Mouse (Mus musculus): Measurements from ENCODE around the gene Zyg11a. TPM values are rescaled to one million over a fixed set of nuclear protein-coding genes. Genes with fewer than 3 reads are reported as not detected.

Gene Zyg11a
- polyA plus RNA-seq, 1 experiment: not detected

DNA sequence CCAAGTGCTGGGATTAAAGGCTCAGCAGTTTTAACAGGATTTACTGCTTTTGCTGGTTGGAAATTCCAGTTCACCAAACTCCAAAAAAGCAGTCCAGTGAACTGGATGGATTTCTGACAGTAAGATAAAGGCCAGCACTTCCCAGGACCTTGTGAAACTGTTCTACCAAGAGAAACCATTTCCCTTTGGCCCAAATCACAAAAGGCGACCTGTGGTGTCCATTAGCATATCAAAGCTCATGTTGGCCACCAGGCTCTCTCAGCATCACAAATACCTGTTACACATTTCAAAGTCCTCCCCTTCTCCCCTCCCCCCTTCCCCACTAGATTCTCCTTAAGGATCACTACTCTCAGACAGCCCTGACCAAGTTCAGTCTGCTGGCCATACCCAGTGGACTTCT, 35.6 kb downstream of the Zyg11a start:
- no peak for TF ChIP-seq CEBPB (IDR thresholded peaks at IDR 0.05; ENCODE audit: insufficient read depth, poor library complexity, severe bottlenecking)
- no peak for TF ChIP-seq MYOG (IDR thresholded peaks at IDR 0.05; ENCODE audit: control insufficient read depth in 1 of 3, insufficient read depth in 1 of 3, insufficient read length in 2 of 3, low read depth in 2 of 3)
- TF ChIP-seq MYOD1 (IDR thresholded peaks at IDR 0.05; ENCODE audit: control insufficient read depth in 1 of 3, insufficient read length in 2 of 3, low read depth in 2 of 3): no peak
- no peak for TF ChIP-seq E2F4 (IDR thresholded peaks at IDR 0.05; ENCODE audit: insufficient read depth)
- TF ChIP-seq USF1 (IDR thresholded peaks at IDR 0.05; ENCODE audit: low read depth): no peak
- TF ChIP-seq SRF (IDR thresholded peaks at IDR 0.05; ENCODE audit: control insufficient read depth, insufficient read length, low read depth): no peak
- TF ChIP-seq TCF3 (IDR thresholded peaks at IDR 0.05; ENCODE audit: insufficient read length, low read depth): no peak
- no peak for TF ChIP-seq POLR2AphosphoS2 (IDR thresholded peaks at IDR 0.05; ENCODE audit: insufficient read length, low read depth)
- no peak for TF ChIP-seq REST (IDR thresholded peaks at IDR 0.05; ENCODE audit: insufficient read depth, insufficient read length)
- no peak for TF ChIP-seq TCF12 (IDR thresholded peaks at IDR 0.05; ENCODE audit: insufficient read depth, poor library complexity, severe bottlenecking)
- no peak for TF ChIP-seq POLR2A (IDR thresholded peaks at IDR 0.05; ENCODE audit: insufficient read length, low read depth)
- no peak for TF ChIP-seq MAX (IDR thresholded peaks at IDR 0.05; ENCODE audit: low read depth)
- no peaks in the 10 kb centered on the region for H3K36me3 ChIP-seq (ENCODE audit: control insufficient read depth, insufficient read depth)

DNA sequence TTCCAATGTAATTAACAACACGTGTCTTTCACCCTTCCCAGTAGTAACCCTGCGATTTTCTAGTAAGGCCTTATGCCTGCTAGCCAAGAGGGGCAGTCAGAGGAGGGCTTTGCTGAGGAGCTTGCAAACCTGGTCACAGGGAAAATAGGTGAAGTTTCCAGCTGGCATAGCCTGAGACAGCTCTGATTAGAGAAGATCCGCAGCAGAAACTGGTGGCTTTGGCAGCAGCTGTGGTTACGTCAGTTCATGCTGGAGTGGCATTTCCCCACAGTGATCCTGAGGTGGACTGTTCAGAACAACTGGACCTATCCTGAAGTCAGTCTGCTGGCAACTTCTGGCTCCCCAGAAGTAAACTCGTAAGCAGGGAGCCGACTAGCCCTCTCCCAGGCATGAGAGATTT, 49.8 kb downstream of the Zyg11a start:
- H3K4me2 ChIP-seq (ENCODE audit: low read depth): no peak overlapping the region
- no peak for TF ChIP-seq E2F4 (IDR thresholded peaks at IDR 0.05; ENCODE audit: insufficient read depth)
- no peak for TF ChIP-seq MYOG (IDR thresholded peaks at IDR 0.05; ENCODE audit: control insufficient read depth in 1 of 3, insufficient read depth in 1 of 3, insufficient read length in 2 of 3, low read depth in 2 of 3)
- TF ChIP-seq POLR2AphosphoS2 (IDR thresholded peaks at IDR 0.05; ENCODE audit: insufficient read length, low read depth): no peak
- no peak for TF ChIP-seq CEBPB (IDR thresholded peaks at IDR 0.05; ENCODE audit: insufficient read depth, poor library complexity, severe bottlenecking)
- no peak for TF ChIP-seq REST (IDR thresholded peaks at IDR 0.05; ENCODE audit: insufficient read depth, insufficient read length)
- TF ChIP-seq POLR2A (IDR thresholded peaks at IDR 0.05; ENCODE audit: insufficient read length, low read depth): no peak
- TF ChIP-seq MYOD1 (IDR thresholded peaks at IDR 0.05; ENCODE audit: control insufficient read depth in 1 of 3, insufficient read length in 2 of 3, low read depth in 2 of 3): no peak
- no peak for TF ChIP-seq TCF12 (IDR thresholded peaks at IDR 0.05; ENCODE audit: insufficient read depth, poor library complexity, severe bottlenecking)
- TF ChIP-seq USF1 (IDR thresholded peaks at IDR 0.05; ENCODE audit: low read depth): no peak
- no peak overlapping the region for H3K4me3 ChIP-seq
- peaks cover 12% of the 10 kb centered on the region for H3K27me3 ChIP-seq (ENCODE audit: control insufficient read depth, insufficient read depth, insufficient read length)
- H3K79me2 ChIP-seq (ENCODE audit: control insufficient read depth, insufficient read depth): no peaks in the 10 kb centered on the region
- H3ac ChIP-seq (ENCODE audit: control insufficient read depth, insufficient read length): no peak overlapping the region
- H3K36me3 ChIP-seq (ENCODE audit: control insufficient read depth, insufficient read depth): no peaks in the 10 kb centered on the region

More for the DNA sequence above, 35.6 kb downstream of the Zyg11a start:
- Histone ChIP-seq H3K4me2 (ENCODE audit: low read depth) (no peak overlapping the region), H3K79me2 (ENCODE audit: control insufficient read depth, insufficient read depth) (no peaks in the 10 kb centered on the region), H3ac (ENCODE audit: control insufficient read depth, insufficient read length) (no peak overlapping the region), H3K4me3 (no peak overlapping the region), H3K27me3 (ENCODE audit: control insufficient read depth, insufficient read depth, insufficient read length) (peaks cover 2% of the 10 kb centered on the region)

- H3K36me3 ChIP-seq (ENCODE audit: control insufficient read depth, insufficient read depth): no peaks in the 10 kb centered on the region
- no peak overlapping the region for H3ac ChIP-seq (ENCODE audit: control insufficient read depth, insufficient read length)
- H3K4me3 ChIP-seq: no peak overlapping the region
- no peak overlapping the region for H3K4me2 ChIP-seq (ENCODE audit: low read depth)
- H3K27me3 ChIP-seq (ENCODE audit: control insufficient read depth, insufficient read depth, insufficient read length): peaks cover 12% of the 10 kb centered on the region
- TF ChIP-seq POLR2A (IDR thresholded peaks at IDR 0.05; ENCODE audit: insufficient read length, low read depth): no peak
- TF ChIP-seq MAX (IDR thresholded peaks at IDR 0.05; ENCODE audit: low read depth): no peak
- TF ChIP-seq USF1 (IDR thresholded peaks at IDR 0.05; ENCODE audit: low read depth): no peak
- no peak for TF ChIP-seq SRF (IDR thresholded peaks at IDR 0.05; ENCODE audit: control insufficient read depth, insufficient read length, low read depth)
- TF ChIP-seq E2F4 (IDR thresholded peaks at IDR 0.05; ENCODE audit: insufficient read depth): no peak
- TF ChIP-seq CEBPB (IDR thresholded peaks at IDR 0.05; ENCODE audit: insufficient read depth, poor library complexity, severe bottlenecking): no peak
- TF ChIP-seq TCF3 (IDR thresholded peaks at IDR 0.05; ENCODE audit: insufficient read length, low read depth): no peak
- no peak for TF ChIP-seq MYOG (IDR thresholded peaks at IDR 0.05; ENCODE audit: control insufficient read depth in 1 of 3, insufficient read depth in 1 of 3, insufficient read length in 2 of 3, low read depth in 2 of 3)
- TF ChIP-seq MYOD1 (IDR thresholded peaks at IDR 0.05; ENCODE audit: control insufficient read depth in 1 of 3, insufficient read length in 2 of 3, low read depth in 2 of 3): no peak
- no peak for TF ChIP-seq TCF12 (IDR thresholded peaks at IDR 0.05; ENCODE audit: insufficient read depth, poor library complexity, severe bottlenecking)
- TF ChIP-seq POLR2AphosphoS2 (IDR thresholded peaks at IDR 0.05; ENCODE audit: insufficient read length, low read depth): no peak
- TF ChIP-seq REST (IDR thresholded peaks at IDR 0.05; ENCODE audit: insufficient read depth, insufficient read length): no peak
- H3K79me2 ChIP-seq (ENCODE audit: control insufficient read depth, insufficient read depth): no peaks in the 10 kb centered on the region
Observed at GRCm38 (mm10) chr4:108166874-108167273, 51.0 kb downstream of the Zyg11a start.

DNA sequence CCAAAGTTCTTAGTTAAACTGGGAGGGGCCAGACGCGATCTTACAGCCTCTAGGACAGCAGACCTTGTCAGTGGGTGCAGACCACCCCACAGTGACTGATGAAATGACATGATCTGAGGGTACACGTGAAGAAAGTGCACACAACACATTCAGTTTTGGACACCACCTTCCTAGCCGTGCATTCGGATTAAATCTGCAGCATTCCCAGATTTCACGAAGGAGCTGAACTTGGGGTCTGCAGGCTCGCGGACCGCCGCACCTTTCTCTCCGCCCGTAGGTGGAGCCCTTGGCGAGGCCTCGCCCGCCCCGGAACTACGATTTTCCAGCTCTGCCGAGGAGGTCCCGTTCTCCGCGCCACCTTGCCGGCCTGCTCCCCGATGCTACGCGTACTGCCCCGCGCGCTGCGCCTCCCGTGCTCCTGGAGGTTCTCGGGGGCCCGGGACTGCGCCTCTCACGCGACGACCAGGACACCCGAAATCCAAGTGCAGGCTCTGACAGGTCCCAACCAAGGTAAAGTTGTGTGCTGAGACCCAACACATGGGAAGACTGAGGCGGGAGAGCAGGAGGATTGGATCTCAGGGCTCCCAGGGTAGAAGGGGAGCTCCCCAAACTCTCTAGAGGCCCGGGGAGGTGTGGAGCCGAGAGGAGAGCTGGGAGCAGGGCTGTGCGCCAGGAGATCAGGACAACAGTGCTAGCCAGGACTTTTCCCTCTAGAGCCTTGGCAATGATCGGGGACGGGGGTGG, 52.5 kb downstream of the Zyg11a start, which contains the start of gene Echdc2:
TSS of gene Echdc2 (plus strand) at position 286 of the 744 bp plus-strand sequence.
- H3K4me3 ChIP-seq: peak within 1 kb of the TSS; percentile 26
- H3ac ChIP-seq (ENCODE audit: control insufficient read depth, insufficient read length): peak within 1 kb of the TSS; percentile 30
- peak within 1 kb of the TSS; percentile 96 for H3K4me2 ChIP-seq (ENCODE audit: low read depth)
- H3K27me3 ChIP-seq (ENCODE audit: control insufficient read depth, insufficient read depth, insufficient read length): peaks cover 12% of the 10 kb centered on the region
- H3K36me3 ChIP-seq (ENCODE audit: control insufficient read depth, insufficient read depth): no peaks in the 10 kb centered on the region
- TF ChIP-seq POLR2AphosphoS2 (IDR thresholded peaks at IDR 0.05; ENCODE audit: insufficient read length, low read depth): no peak
- TF ChIP-seq MYOD1 (IDR thresholded peaks at IDR 0.05; ENCODE audit: control insufficient read depth in 1 of 3, insufficient read length in 2 of 3, low read depth in 2 of 3): no peak
- TF ChIP-seq POLR2A (IDR thresholded peaks at IDR 0.05; ENCODE audit: insufficient read length, low read depth): peak; percentile 49
- no peak for TF ChIP-seq SRF (IDR thresholded peaks at IDR 0.05; ENCODE audit: control insufficient read depth, insufficient read length, low read depth)
- no peak for TF ChIP-seq E2F4 (IDR thresholded peaks at IDR 0.05; ENCODE audit: insufficient read depth)
- H3K79me2 ChIP-seq (ENCODE audit: control insufficient read depth, insufficient read depth): no peaks in the 10 kb centered on the region
